Mouse (Mus musculus) C2C12 (cell line): ENCODE results near the gene Elovl5. TPM values are rescaled to one million over a fixed set of nuclear protein-coding genes. Genes with fewer than 3 reads are reported as not detected.

Experiments
- H3K27me3 ChIP-seq: one replicate; pipeline ENCODE4 v1.6.1; 2011; ENCODE audit not compliant: control insufficient read depth, insufficient read depth, insufficient read length
- H3K36me3 ChIP-seq: one replicate; pipeline ENCODE4 v1.6.1; 2011; ENCODE audit not compliant: control insufficient read depth, insufficient read depth
- H3K4me3 ChIP-seq: one replicate; pipeline ENCODE4 v1.5.1; 2011; ENCODE audit warnings: mild to moderate bottlenecking, control low read depth; ENCODE audit not compliant: poor library complexity, insufficient read depth, severe bottlenecking
- H3K79me2 ChIP-seq: one replicate; pipeline ENCODE4 v1.6.1; 2011; ENCODE audit not compliant: control insufficient read depth, insufficient read depth
- H3K79me3 ChIP-seq: one replicate; pipeline ENCODE4 v1.6.1; 2011; ENCODE audit warnings: low read depth, control low read depth
- H3ac ChIP-seq: one replicate; pipeline ENCODE3; 2011; ENCODE audit warnings: low read depth; ENCODE audit not compliant: control insufficient read depth, insufficient read length
- CEBPB ChIP-seq: IDR thresholded peaks from one replicate; pipeline ENCODE4 v1.6.1; 2011; ENCODE audit warnings: low read depth, mild to moderate bottlenecking, control low read depth, moderate library complexity
- CTCF ChIP-seq: IDR thresholded peaks from one replicate; pipeline ENCODE4 v1.5.1; 2011; ENCODE audit not compliant: control insufficient read depth, insufficient read depth, insufficient read length
- FOSL1 ChIP-seq: IDR thresholded peaks from one replicate; pipeline ENCODE4 v1.8.0; 2011; ENCODE audit warnings: mild to moderate bottlenecking, low read length; ENCODE audit not compliant: poor library complexity, insufficient read depth, severe bottlenecking
- MAX ChIP-seq: IDR thresholded peaks from one replicate; pipeline ENCODE4 v1.6.1; 2011; ENCODE audit warnings: mild to moderate bottlenecking, control low read depth
- MYOD1 ChIP-seq: IDR thresholded peaks from one replicate; pipeline ENCODE4 v1.6.1; 2011; ENCODE audit warnings: low read depth; ENCODE audit not compliant: control insufficient read depth, insufficient read length
- MYOG ChIP-seq: IDR thresholded peaks from one replicate; pipeline ENCODE4 v1.6.1; 2011; ENCODE audit not compliant: control insufficient read depth, insufficient read length; ENCODE audit errors: extremely low read depth
- USF1 ChIP-seq: IDR thresholded peaks from one replicate; pipeline ENCODE4 v1.6.1; 2011; ENCODE audit warnings: low read depth, mild to moderate bottlenecking, control low read depth, moderate library complexity
- polyA plus RNA-seq: library from polyadenylated mRNA; unstranded; fragments of >200 nt; fragmentation: generic; extraction: Trizol; gene quantifications from one replicate; pipeline ENCODE4 v1.2.1, GENCODE M21; 2012; ENCODE audit warnings: missing spikeins

Gene Elovl5
- polyA plus RNA-seq, 1 experiment, result 33.9 TPM

DNA sequence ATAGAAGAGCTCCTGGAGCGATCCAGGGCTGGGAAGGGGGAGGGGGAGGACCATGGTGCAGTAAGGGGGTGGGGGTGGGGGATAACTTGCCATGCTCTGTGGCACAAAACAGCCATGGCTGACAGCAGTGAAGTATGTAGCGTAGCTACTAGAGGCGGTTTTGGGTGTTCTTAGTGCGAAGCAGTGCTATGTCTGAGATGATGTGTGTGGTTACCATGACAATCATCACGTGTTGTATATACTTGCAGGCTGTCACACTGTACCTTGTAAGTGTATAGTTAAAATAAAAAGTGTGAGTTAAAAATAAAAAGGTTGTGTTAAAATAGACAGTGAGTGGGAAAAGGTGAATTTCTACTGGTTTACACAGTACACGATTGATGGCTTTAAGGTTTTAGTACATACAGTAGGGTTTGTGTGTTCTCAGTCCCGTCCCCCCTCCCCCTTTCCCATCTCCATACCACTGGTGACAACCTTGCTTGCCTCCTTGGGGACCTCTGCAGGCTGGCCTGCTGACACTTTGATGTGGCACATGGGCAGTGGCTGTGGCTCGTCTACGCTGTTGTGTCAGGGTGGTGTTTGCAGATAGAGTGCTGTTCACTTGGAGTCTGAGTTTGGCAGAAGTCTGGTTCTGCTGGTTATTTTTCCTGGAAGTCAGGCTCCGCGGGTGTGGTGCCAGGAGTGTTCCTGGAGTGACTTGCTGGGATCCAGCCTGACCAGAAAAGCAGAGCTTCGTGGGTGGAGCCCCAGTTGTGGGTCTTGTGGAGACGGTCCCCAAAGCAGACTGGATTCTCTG, 21.8 kb downstream of the Elovl5 start:
- no peak overlapping the region for H3K4me3 ChIP-seq
- no peak overlapping the region for H3ac ChIP-seq
- H3K79me3 ChIP-seq, result peaks cover 20% of the 10 kb centered on the region
- TF ChIP-seq FOSL1 (no peak), MYOD1 (no peak), CTCF (no peak), CEBPB (no peak), MAX (no peak)
- no peaks in the 10 kb centered on the region for H3K27me3 ChIP-seq
- no peaks in the 10 kb centered on the region for H3K36me3 ChIP-seq
- H3K79me2 ChIP-seq, result peaks cover 80% of the 10 kb centered on the region

DNA sequence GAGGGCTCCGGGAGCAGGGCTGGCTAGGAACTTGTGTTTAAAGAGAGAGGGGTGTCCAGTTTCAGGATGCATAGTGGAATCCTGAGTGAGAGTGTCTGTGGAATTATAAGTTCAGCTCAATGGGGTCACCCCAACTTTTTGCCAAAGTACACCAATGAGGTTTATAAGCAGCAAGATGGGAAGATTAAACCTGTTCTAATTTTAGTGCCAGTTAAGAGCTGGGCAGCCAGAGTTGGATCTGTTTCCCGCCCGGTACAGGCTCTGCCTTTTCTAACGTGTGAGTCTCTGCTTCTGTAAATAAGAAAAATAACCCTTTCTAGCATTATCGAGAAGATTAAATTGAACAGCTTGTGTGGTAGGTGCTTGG, 22.4 kb downstream of the Elovl5 start:
- no peaks in the 10 kb centered on the region for H3K27me3 ChIP-seq
- no peak overlapping the region for H3ac ChIP-seq
- TF ChIP-seq MYOD1 (no peak), CEBPB (no peak), MYOG (no peak), USF1 (no peak), CTCF (no peak), FOSL1 (no peak), MAX (no peak)
- H3K36me3 ChIP-seq, result no peaks in the 10 kb centered on the region
- H3K79me3 ChIP-seq, result peaks cover 20% of the 10 kb centered on the region
- H3K4me3 ChIP-seq, result no peak overlapping the region
- peaks cover 80% of the 10 kb centered on the region for H3K79me2 ChIP-seq

- TF ChIP-seq MAX, result no peak
- TF ChIP-seq MYOD1, result no peak
- no peak for TF ChIP-seq MYOG
- no peak for TF ChIP-seq USF1
- no peak for TF ChIP-seq CTCF
- TF ChIP-seq FOSL1, result no peak
- TF ChIP-seq CEBPB, result no peak
- peaks cover 77% of the 10 kb centered on the region for H3K79me2 ChIP-seq
Observed at GRCm38 (mm10) chr9:77941058-77941457, 23.9 kb downstream of the Elovl5 start.

GRCm38 (mm10) chr9:77941836-77942235, 24.7 kb downstream of the Elovl5 start:
- H3K79me3 ChIP-seq, result peaks cover 25% of the 10 kb centered on the region
- no peak overlapping the region for H3ac ChIP-seq
- H3K36me3 ChIP-seq, result no peaks in the 10 kb centered on the region
- peaks cover 79% of the 10 kb centered on the region for H3K79me2 ChIP-seq
- H3K4me3 ChIP-seq, result no peak overlapping the region
- H3K27me3 ChIP-seq, result no peaks in the 10 kb centered on the region
- no peak for TF ChIP-seq MYOG
- TF ChIP-seq USF1, result no peak
- no peak for TF ChIP-seq CEBPB
- no peak for TF ChIP-seq FOSL1
- TF ChIP-seq MYOD1, result no peak
- TF ChIP-seq MAX, result no peak
- TF ChIP-seq CTCF, result no peak

More at GRCm38 (mm10) chr9:77941058-77941457, 23.9 kb downstream of the Elovl5 start:
- Histone ChIP-seq H3K4me3 (no peak overlapping the region), H3K79me3 (peaks cover 21% of the 10 kb centered on the region), H3K27me3 (no peaks in the 10 kb centered on the region), H3K36me3 (no peaks in the 10 kb centered on the region), H3ac (no peak overlapping the region)

- H3K4me3 ChIP-seq, result no peak overlapping the region
- no peaks in the 10 kb centered on the region for H3K36me3 ChIP-seq
- no peaks in the 10 kb centered on the region for H3K27me3 ChIP-seq
- H3ac ChIP-seq, result no peak overlapping the region
- peaks cover 79% of the 10 kb centered on the region for H3K79me2 ChIP-seq
- peaks cover 31% of the 10 kb centered on the region for H3K79me3 ChIP-seq
- TF ChIP-seq MAX, result no peak
- TF ChIP-seq CEBPB, result no peak
- TF ChIP-seq USF1, result no peak
- no peak for TF ChIP-seq MYOG
- TF ChIP-seq FOSL1, result no peak
Observed at GRCm38 (mm10) chr9:77942411-77942810, 25.2 kb downstream of the Elovl5 start.

DNA sequence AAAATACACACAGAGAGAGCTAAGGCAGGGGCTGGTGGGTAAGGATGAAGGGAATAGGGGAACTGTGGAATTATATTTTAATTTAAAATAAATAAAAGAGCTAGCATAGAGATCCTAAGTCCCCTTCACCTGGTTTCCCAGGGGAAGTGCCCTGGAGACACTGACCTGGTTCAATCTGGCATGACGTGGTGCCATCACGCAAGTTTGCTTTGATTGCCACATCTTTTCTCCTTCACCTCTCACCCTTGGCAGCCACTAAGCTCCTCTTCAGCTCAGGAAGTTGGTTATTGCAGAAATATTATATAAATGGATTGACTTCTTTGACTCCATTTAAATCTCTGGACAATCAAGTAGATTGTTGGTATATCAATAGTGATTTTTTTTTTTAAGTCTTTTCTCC, 26.2 kb downstream of the Elovl5 start:
- TF ChIP-seq MYOG (no peak), FOSL1 (no peak), MYOD1 (no peak), CTCF (no peak), CEBPB (no peak), MAX (no peak), USF1 (no peak)
- no peak overlapping the region for H3ac ChIP-seq
- no peaks in the 10 kb centered on the region for H3K36me3 ChIP-seq
- peaks cover 29% of the 10 kb centered on the region for H3K79me3 ChIP-seq
- no peak overlapping the region for H3K4me3 ChIP-seq
- H3K27me3 ChIP-seq, result no peaks in the 10 kb centered on the region
- H3K79me2 ChIP-seq, result peaks cover 83% of the 10 kb centered on the region
